Mouse (Mus musculus): ENCODE measurements around the gene Ttll10. TPM values are rescaled to one million over a fixed set of nuclear protein-coding genes. Genes with fewer than 3 reads are reported as not detected.
A peak's percentile ranks its signal among the peaks of the same experiment; 100 is the strongest.

Gene Ttll10
- polyA plus RNA-seq, 1 experiment from 2014 or later = not detected

GRCm38 (mm10) chr4:156019771-156020170, 39.4 kb downstream of the Ttll10 start:
- H3K9me3 ChIP-seq (replicated peaks) = no peaks in the 10 kb centered on the region

DNA sequence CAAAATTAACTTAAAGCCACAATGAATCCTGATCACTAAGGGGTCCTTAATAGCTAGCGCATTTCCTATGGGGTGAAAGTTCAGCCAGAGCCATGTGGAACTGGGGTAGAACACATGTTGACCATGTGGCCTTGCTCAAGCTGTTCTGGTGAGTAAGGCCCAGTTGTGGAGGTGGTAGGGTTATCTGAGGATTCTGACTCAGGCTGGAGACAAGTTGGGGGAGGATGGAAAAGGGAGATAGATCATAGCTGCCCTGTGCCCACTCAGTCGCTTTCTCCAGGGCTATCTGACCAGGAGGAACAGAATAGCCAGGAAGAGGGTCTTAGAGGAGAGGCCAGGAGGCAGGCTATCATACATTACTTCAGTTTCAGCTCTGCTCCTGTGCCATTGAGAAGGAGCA, 44.8 kb downstream of the Ttll10 start:
- no peaks in the 10 kb centered on the region for H3K9me3 ChIP-seq (replicated peaks)
- H3K36me3 ChIP-seq (ENCODE audit: poor library complexity, severe bottlenecking) = peaks cover 68% of the 10 kb centered on the region
- no peak overlapping the region for H3K4me2 ChIP-seq
- no peak overlapping the region for H3K9ac ChIP-seq
- no peak overlapping the region for H3K27ac ChIP-seq
- H3K4me1 ChIP-seq = no peaks in the 10 kb centered on the region
- no peak overlapping the region for H3K4me3 ChIP-seq
- no peak for ATAC-seq
- H3K27me3 ChIP-seq = no peaks in the 10 kb centered on the region
- WGBS = 96% methylated on average over 2 of the region's 2 CpGs

More at GRCm38 (mm10) chr4:156019771-156020170, 39.4 kb downstream of the Ttll10 start:
- Histone ChIP-seq H3K27me3 (no peaks in the 10 kb centered on the region), H3K4me3 (no peak overlapping the region), H3K4me2 (no peak overlapping the region), H3K4me1 (no peaks in the 10 kb centered on the region), H3K36me3 (ENCODE audit: poor library complexity, severe bottlenecking) (peaks cover 17% of the 10 kb centered on the region), H3K27ac (no peak overlapping the region), H3K9ac (no peak overlapping the region)
- no peak for ATAC-seq
- WGBS = 92% methylated on average over 12 of the region's 12 CpGs

DNA sequence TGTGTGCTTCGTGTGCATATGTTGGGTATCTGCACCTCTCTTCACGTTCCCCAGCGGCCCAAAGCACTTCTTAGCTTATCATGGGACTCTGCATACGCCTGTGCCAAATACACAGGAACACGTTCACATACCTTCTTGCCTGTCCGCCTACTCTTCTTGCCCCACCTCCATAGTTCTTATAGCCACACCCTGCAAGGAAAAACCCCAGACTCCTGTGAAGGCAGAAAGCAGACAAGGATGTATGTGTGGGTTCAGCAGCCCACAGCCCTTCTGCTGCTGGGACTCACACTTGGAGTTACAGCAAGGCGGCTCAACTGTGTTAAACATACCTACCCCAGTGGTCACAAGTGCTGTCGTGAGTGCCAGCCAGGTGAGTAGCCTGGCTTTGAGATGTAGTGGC, 45.6 kb downstream of the Ttll10 start, which contains the start of gene Tnfrsf4:
Tnfrsf4 (plus strand) TSS at position 207 of the 400 bp plus-strand sequence.
- Histone ChIP-seq H3K4me3 (no peak within 1 kb of the TSS), H3K27ac (no peak within 1 kb of the TSS), H3K9me3 (replicated peaks) (no peaks in the 10 kb centered on the region), H3K36me3 (ENCODE audit: poor library complexity, severe bottlenecking) (peaks cover 76% of the 10 kb centered on the region), H3K9ac (no peak within 1 kb of the TSS), H3K4me1 (no peaks in the 10 kb centered on the region), H3K27me3 (no peaks in the 10 kb centered on the region), H3K4me2 (no peak within 1 kb of the TSS)
- 89% methylated on average over 8 of the region's 8 CpGs for WGBS
- no peak for ATAC-seq

DNA sequence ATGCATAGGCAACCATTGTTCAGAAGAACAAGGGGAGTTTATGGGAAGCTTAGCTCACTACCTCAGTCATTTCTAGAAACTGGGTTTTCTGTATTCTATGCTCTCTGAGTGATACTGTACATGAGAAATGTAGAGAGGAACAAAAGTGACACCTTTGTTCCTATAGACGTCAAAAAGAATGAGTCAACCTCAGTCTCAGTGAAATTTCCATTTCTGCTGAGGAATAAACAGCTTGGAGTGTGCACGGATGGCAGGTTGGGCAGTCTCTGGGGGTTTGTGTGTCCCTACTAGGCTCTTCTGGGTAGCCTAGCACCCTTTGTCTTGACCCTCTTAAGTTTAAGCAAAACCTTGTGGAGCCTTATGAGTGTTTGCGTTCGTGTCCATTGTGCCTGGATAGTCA, 50.8 kb downstream of the Ttll10 start:
- Histone ChIP-seq H3K4me1 (no peaks in the 10 kb centered on the region), H3K4me3 (no peak overlapping the region), H3K9ac (no peak overlapping the region), H3K27me3 (no peaks in the 10 kb centered on the region), H3K27ac (no peak overlapping the region), H3K9me3 (replicated peaks) (no peaks in the 10 kb centered on the region), H3K36me3 (ENCODE audit: poor library complexity, severe bottlenecking) (peaks cover 95% of the 10 kb centered on the region), H3K4me2 (no peak overlapping the region)
- ATAC-seq = no peak
- WGBS = 97% methylated on average over 4 of the region's 4 CpGs

DNA sequence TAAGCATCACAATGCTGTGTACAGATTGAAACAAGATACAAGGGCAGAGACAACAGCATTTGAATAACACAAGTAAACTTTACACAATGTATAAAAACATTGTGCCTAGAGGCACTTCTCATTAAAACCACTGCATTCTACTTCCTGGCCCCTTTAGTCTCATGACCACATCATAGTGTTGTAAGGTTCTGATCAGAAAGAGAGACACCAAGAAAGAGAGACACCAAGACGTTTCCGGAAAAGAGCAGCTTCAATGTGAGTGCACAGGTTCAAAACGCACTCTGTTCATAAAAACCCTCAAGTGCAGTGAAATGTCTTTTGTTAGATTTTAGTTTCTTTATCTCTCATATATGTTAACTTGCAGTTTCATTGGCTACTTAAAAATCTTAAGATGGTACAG, 55.1 kb downstream of the Ttll10 start:
- Histone ChIP-seq H3K27me3 (no peaks in the 10 kb centered on the region), H3K4me1 (no peaks in the 10 kb centered on the region), H3K9ac (no peak overlapping the region), H3K9me3 (replicated peaks) (no peaks in the 10 kb centered on the region), H3K4me2 (no peak overlapping the region), H3K27ac (no peak overlapping the region), H3K4me3 (no peak overlapping the region), H3K36me3 (ENCODE audit: poor library complexity, severe bottlenecking) (peaks cover 93% of the 10 kb centered on the region)
- 89% methylated on average over 3 of the region's 3 CpGs for WGBS
- no peak for ATAC-seq

DNA sequence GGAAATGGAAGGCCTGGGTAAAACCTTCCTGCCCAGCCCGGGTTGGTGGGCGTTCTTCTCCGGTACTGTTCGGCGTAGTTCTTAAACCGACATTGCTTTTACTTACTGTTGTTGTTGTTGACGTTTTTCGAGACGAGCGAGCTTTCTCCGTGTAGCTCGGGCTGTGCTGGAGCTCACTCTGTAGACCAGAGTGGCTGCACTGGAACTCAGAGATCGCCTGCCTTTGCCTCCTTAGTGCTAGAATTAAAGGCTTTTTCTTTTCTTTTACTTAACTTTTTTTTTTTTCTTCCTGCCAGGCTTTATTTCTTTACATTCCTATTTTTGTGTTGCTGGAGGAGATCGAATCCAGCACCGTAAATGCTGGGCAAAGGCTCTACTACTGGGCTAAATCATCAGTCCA, 65.6 kb downstream of the Ttll10 start:
- no peaks in the 10 kb centered on the region for H3K27me3 ChIP-seq
- peaks cover 29% of the 10 kb centered on the region for H3K4me1 ChIP-seq
- no peak for ATAC-seq
- peaks cover 36% of the 10 kb centered on the region for H3K36me3 ChIP-seq (ENCODE audit: poor library complexity, severe bottlenecking)
- 7% methylated on average over 15 of the region's 15 CpGs for WGBS
- H3K27ac ChIP-seq = peak overlapping the region; percentile 90
- no peaks in the 10 kb centered on the region for H3K9me3 ChIP-seq (replicated peaks)
- peak overlapping the region; percentile 81 for H3K9ac ChIP-seq
- peak overlapping the region; percentile 81 for H3K4me2 ChIP-seq
- peak overlapping the region; percentile 72 for H3K4me3 ChIP-seq

- under 1% methylated on average over 65 of the region's 70 CpGs for WGBS
- H3K27me3 ChIP-seq = no peaks in the 10 kb centered on the region
- peak overlapping the region; percentile 72 for H3K4me3 ChIP-seq
- H3K9me3 ChIP-seq (replicated peaks) = no peaks in the 10 kb centered on the region
- peaks cover 29% of the 10 kb centered on the region for H3K4me1 ChIP-seq
- peaks cover 30% of the 10 kb centered on the region for H3K36me3 ChIP-seq (ENCODE audit: poor library complexity, severe bottlenecking)
- H3K9ac ChIP-seq = peak overlapping the region; percentile 81
- H3K27ac ChIP-seq = peak overlapping the region; percentile 90
- ATAC-seq = peak; percentile 89
- peak overlapping the region; percentile 99 for H3K4me2 ChIP-seq
These were observed 66.2 kb downstream of the Ttll10 start for GRCm38 (mm10) chr4:155992906-155993547.

DNA sequence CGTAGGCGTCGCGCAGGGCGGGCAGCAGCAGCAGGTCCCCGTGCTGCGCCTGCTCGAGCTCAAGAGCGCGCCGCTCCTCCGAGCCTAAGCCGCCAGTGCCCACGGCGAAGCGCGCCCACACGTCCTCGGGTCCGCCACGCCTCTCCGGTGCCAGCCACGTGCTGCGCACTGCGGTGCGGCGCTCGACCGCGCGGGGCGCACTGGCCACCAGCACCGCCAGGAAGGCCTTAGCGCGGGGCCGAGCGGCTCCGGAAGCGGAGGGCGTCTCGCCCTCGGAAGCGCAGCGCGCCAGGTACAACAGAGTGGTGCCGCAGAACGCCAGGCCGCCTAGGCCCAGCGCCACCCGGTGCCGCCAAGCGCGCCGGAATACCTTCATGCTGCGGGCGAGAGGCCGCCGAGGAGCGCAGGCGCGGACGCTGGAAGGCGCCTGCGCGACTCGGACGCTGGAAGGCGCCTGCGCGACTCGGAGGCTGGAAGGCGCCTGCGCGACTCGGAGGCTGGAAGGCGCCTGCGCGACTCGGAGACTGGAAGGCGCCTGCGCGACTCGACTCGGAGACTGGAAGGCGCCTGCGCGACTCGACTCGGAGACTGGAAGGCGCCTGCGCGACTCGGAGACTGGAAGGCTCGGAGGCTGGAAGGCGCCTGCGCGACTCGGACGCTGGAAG, 66.8 kb downstream of the Ttll10 start, which contains the start of the genes B3galt6 and Sdf4:
B3galt6 (minus strand) TSS at position 409 of the 665 bp plus-strand sequence.
Sdf4 (plus strand) TSS at position 632 of the 665 bp plus-strand sequence.
- Histone ChIP-seq H3K27ac (peak within 1 kb of the TSS; percentile 94), H3K4me2 (peak within 1 kb of the TSS; percentile 99), H3K9me3 (replicated peaks) (no peaks in the 10 kb centered on the region), H3K4me1 (peaks cover 29% of the 10 kb centered on the region), H3K9ac (peak within 1 kb of the TSS; percentile 82), H3K36me3 (ENCODE audit: poor library complexity, severe bottlenecking) (peaks cover 24% of the 10 kb centered on the region), H3K4me3 (peak within 1 kb of the TSS; percentile 72), H3K27me3 (no peaks in the 10 kb centered on the region)
- under 1% methylated on average over 86 of the region's 99 CpGs for WGBS
- peak; percentile 89 for ATAC-seq

DNA sequence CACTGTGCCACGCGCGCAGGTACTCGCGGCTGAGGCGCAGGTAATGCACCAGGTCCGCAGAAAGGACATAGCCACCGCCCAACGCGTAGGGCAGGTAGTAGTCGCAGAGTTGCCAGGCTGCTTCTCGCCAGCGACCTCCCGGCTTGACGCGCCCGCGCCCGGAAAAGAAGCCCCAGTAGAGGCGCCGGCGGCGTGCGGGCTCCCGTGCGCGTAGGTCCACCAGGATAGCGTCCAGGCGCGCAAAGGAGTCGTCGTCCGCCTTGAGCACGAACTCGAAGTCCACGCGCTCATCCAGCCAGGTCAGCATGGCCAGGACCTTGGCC, 67.3 kb downstream of the Ttll10 start:
- 35% methylated on average over 35 of the region's 37 CpGs for WGBS
- Histone ChIP-seq H3K9ac (peak overlapping the region; percentile 82), H3K4me3 (peak overlapping the region; percentile 72), H3K9me3 (replicated peaks) (no peaks in the 10 kb centered on the region), H3K4me2 (peak overlapping the region; percentile 99), H3K4me1 (peaks cover 29% of the 10 kb centered on the region), H3K27ac (peak overlapping the region; percentile 94), H3K27me3 (no peaks in the 10 kb centered on the region), H3K36me3 (ENCODE audit: poor library complexity, severe bottlenecking) (peaks cover 19% of the 10 kb centered on the region)
- ATAC-seq = peak; percentile 6

GRCm38 (mm10) chr4:155991211-155991907, 67.9 kb downstream of the Ttll10 start:
- peaks cover 29% of the 10 kb centered on the region for H3K4me1 ChIP-seq
- no peaks in the 10 kb centered on the region for H3K9me3 ChIP-seq (replicated peaks)
- no peaks in the 10 kb centered on the region for H3K27me3 ChIP-seq
- peak overlapping the region; percentile 82 for H3K9ac ChIP-seq
- 0 out of 2 replicates have a peak overlapping the region, but pooled peaks have one; percentile 94 for H3K27ac ChIP-seq
- WGBS = 89% methylated on average over 22 of the region's 22 CpGs
- H3K4me3 ChIP-seq = peak overlapping the region; percentile 72
- peaks cover 14% of the 10 kb centered on the region for H3K36me3 ChIP-seq (ENCODE audit: poor library complexity, severe bottlenecking)
- peak overlapping the region; percentile 99 for H3K4me2 ChIP-seq
- no peak for ATAC-seq
